Mouse (Mus musculus): Measurements from ENCODE around the gene Ly6g5c.

DNA sequence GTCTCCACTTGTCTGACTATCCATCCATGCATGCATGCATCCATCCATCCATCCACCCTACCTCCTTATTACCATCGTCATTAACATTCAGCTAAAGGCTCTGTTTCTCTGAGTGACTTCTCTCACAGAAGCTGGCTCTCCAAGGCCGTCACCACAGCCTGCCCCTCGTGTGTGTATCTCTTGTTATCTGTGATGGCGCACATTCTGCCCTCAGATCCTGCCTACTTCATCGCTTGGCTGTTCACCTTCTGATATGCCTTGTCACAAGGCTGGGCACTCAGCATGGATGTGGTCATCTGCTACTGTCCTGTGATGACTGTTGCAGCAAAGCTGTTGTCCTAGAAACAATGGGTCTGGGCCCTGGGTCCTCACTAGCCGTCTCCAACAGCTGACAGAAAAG lies 3.3 kb upstream of the Ly6g5c start:
- TF ChIP-seq CTCF (IDR thresholded peaks at IDR 0.05) = no peak
- no peak for TF ChIP-seq EP300 (IDR thresholded peaks at IDR 0.05)

All from lung, postnatal 0 days (tissue).